Mouse (Mus musculus) MEL (cell line): ENCODE measurements around the gene Coil. TPM values are rescaled to one million over a fixed set of nuclear protein-coding genes. Genes with fewer than 3 reads are reported as not detected.

ENCODE experiments used
- DNase-seq: peaks from one replicate; pipeline ENCODE4 v3.0.0; 2011; ENCODE audit warnings: low read depth, low spot score
- H3K27ac ChIP-seq: 2 replicates; pipeline ENCODE4 v1.5.1; 2012; ENCODE audit warnings: low read depth, mild to moderate bottlenecking, control low read depth, low read length, moderate library complexity; ENCODE audit not compliant: control insufficient read depth
- H3K27me3 ChIP-seq, 2 experiments: fragments of 150-350 bp in 1 of 2; sonication (generic) in 1 of 2; 2 replicates each; pipeline ENCODE4 v1.6.1; 2012; ENCODE audit warnings: low read length in 2 of 2, mild to moderate bottlenecking in 2 of 2, improper control_type of control experiment in 1 of 2, moderate library complexity in 1 of 2; ENCODE audit not compliant: insufficient read depth in 2 of 2, control insufficient read depth in 1 of 2
- H3K36me3 ChIP-seq, 2 experiments: 2 replicates each; pipeline ENCODE4 v1.6.1; 2012 to 2014; ENCODE audit warnings: low read length in 2 of 2, improper control_type of control experiment in 1 of 2, inconsistent platforms in 1 of 2, mild to moderate bottlenecking in 1 of 2; ENCODE audit not compliant: insufficient read depth in 2 of 2, control insufficient read depth in 1 of 2
- H3K4me1 ChIP-seq, 2 experiments: fragments of 150-350 bp in 1 of 2; sonication (generic) in 1 of 2; 2 replicates each; pipeline ENCODE4 v1.6.1; 2012; ENCODE audit warnings: low read length in 2 of 2, improper control_type of control experiment in 1 of 2, mild to moderate bottlenecking in 1 of 2; ENCODE audit not compliant: insufficient read depth in 2 of 2, control insufficient read depth in 1 of 2
- H3K4me3 ChIP-seq, 2 experiments: fragments of 150-350 bp in 1 of 2; sonication (generic) in 1 of 2; 2 replicates each; pipeline ENCODE4 v1.5.1; 2012; ENCODE audit warnings: low read depth in 2 of 2, low read length in 2 of 2, mild to moderate bottlenecking in 2 of 2, moderate library complexity in 2 of 2, control low read depth in 1 of 2, improper control_type of control experiment in 1 of 2; ENCODE audit not compliant: control insufficient read depth in 1 of 2, insufficient read depth in 1 of 2
- H3K79me2 ChIP-seq: 2 replicates; pipeline ENCODE4 v1.6.1; 2012; ENCODE audit warnings: mild to moderate bottlenecking, low read length, moderate library complexity; ENCODE audit not compliant: control insufficient read depth, poor library complexity, insufficient read depth
- H3K9ac ChIP-seq: 2 replicates; pipeline ENCODE4 v1.6.1; 2012; ENCODE audit warnings: low read depth, mild to moderate bottlenecking, control low read depth, low read length, moderate library complexity; ENCODE audit not compliant: control insufficient read depth, poor library complexity, severe bottlenecking
- H3K9me3 ChIP-seq: fragments of 150-350 bp; sonication (generic); replicated peaks from 2 replicates; pipeline ENCODE4 v1.6.1; 2012; ENCODE audit warnings: mild to moderate bottlenecking, low read length, improper control_type of control experiment, moderate library complexity; ENCODE audit not compliant: insufficient read depth
- ELF1 ChIP-seq: IDR thresholded peaks from 2 replicates; pipeline ENCODE4 v1.6.1; 2014; ENCODE audit warnings: low read depth, mild to moderate bottlenecking, inconsistent platforms, low read length, improper control_type of control experiment, moderate library complexity
- EP300 ChIP-seq, 2 experiments: IDR thresholded peaks; 2 replicates each; pipeline ENCODE4 v1.6.1; 2011; ENCODE audit warnings: improper control_type of control experiment in 2 of 2, low read length in 2 of 2, low read depth in 1 of 2, mild to moderate bottlenecking in 1 of 2
- JUND ChIP-seq: IDR thresholded peaks from 2 replicates; pipeline ENCODE4 v1.6.1; 2011; ENCODE audit warnings: low read depth, mild to moderate bottlenecking, improper control_type of control experiment, low read length
- MXI1 ChIP-seq: IDR thresholded peaks from 2 replicates; pipeline ENCODE4 v1.6.1; 2011; ENCODE audit warnings: mild to moderate bottlenecking, low read depth, low read length, improper control_type of control experiment
- MYB ChIP-seq: IDR thresholded peaks from 2 replicates; pipeline ENCODE4 v1.6.1; 2011; ENCODE audit warnings: mild to moderate bottlenecking, low read depth, low read length, improper control_type of control experiment
- NRF1 ChIP-seq: IDR thresholded peaks from 2 replicates; pipeline ENCODE4 v1.6.1; 2014; ENCODE audit warnings: low read depth, mild to moderate bottlenecking, inconsistent platforms, low read length, improper control_type of control experiment, moderate library complexity; ENCODE audit not compliant: poor library complexity, insufficient read depth, severe bottlenecking
- POLR2A ChIP-seq, 2 experiments: IDR thresholded peaks; 2 replicates each; pipeline ENCODE4 v1.6.1; 2011 to 2012; ENCODE audit warnings: low read length in 2 of 2, mild to moderate bottlenecking in 2 of 2, control low read depth in 1 of 2, improper control_type of control experiment in 1 of 2, low read depth in 1 of 2, moderate library complexity in 1 of 2; ENCODE audit not compliant: control insufficient read depth in 1 of 2, insufficient read depth in 1 of 2, poor library complexity in 1 of 2
- RCOR1 ChIP-seq: IDR thresholded peaks from 2 replicates; pipeline ENCODE4 v1.6.1; 2012; ENCODE audit warnings: low read depth, mild to moderate bottlenecking, inconsistent platforms, low read length, improper control_type of control experiment
- SIN3A ChIP-seq: IDR thresholded peaks from 2 replicates; pipeline ENCODE4 v1.6.1; 2012; ENCODE audit warnings: low read length, improper control_type of control experiment, inconsistent platforms
- TCF12 ChIP-seq: IDR thresholded peaks from 2 replicates; pipeline ENCODE4 v1.6.1; 2014; ENCODE audit warnings: low read depth, mild to moderate bottlenecking, inconsistent platforms, low read length, improper control_type of control experiment, moderate library complexity
- ZC3H11A ChIP-seq: IDR thresholded peaks from 2 replicates; pipeline ENCODE4 v1.6.1; 2012; ENCODE audit warnings: low read depth, mild to moderate bottlenecking, inconsistent platforms, low read length, improper control_type of control experiment
- ZNF384 ChIP-seq: IDR thresholded peaks from 2 replicates; pipeline ENCODE4 v1.6.1; 2012; ENCODE audit warnings: low read depth, mild to moderate bottlenecking, inconsistent platforms, low read length, improper control_type of control experiment
- polyA plus RNA-seq, 2 experiments: library from polyadenylated mRNA; stranded (reverse) in 1 of 2; unstranded in 1 of 2; fragments of >175 nt in 1 of 2; fragments of >200 nt in 1 of 2; gene quantifications; 2 replicates each; pipeline versions ENCODE4 v1.2.1 to v1.2.4; 2012; ENCODE audit warnings: low replicate concordance in 2 of 2, low read depth in 1 of 2; ENCODE audit not compliant: insufficient read length in 2 of 2, insufficient read depth in 1 of 2, missing spikeins in 1 of 2
- total RNA-seq: library from RNA; depleted of rRNA; stranded (reverse); fragments of 300-350 nt; gene quantifications from 2 replicates; pipeline ENCODE4 v1.2.3, GENCODE M21; 2012

The Coil gene
- total and polyA plus RNA-seq, 3 experiments = 24.4 to 32.6 TPM; not detected in 1

DNA sequence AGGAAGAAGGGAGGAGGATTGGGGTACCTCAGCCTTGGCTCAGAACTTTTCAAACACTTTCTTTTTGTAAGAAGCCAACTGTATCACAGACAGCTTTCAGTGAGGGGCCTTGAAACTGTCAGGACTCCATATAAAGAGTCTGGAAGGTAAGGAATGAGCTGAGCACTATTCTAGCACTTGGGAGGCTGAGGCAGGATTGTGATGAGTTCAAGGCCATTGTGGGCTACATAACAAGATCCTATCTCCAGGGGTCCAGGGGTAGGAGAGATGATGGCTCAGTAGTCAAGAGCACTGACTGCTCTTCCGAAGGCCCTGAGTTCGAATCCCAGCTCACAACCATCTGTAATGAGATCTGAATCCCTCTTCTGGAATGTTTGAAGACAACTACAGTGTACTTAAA, 18.5 kb upstream of the Coil start:
- no peaks in the 10 kb centered on the region for H3K79me2 ChIP-seq
- peaks cover 0 to 18% of the 10 kb centered on the region in 2 experiments; a peak in 3 of 4 replicates for H3K36me3 ChIP-seq
- no peaks in the 10 kb centered on the region for H3K27me3 ChIP-seq
- H3K9ac ChIP-seq = no peak overlapping the region
- TF ChIP-seq POLR2A (IDR thresholded peaks at IDR 0.05; ENCODE audit: control insufficient read depth in 1 of 2, insufficient read depth in 1 of 2, low read depth in 1 of 2, low read length in 2 of 2, poor library complexity in 1 of 2) = no peak
- TF ChIP-seq EP300 (IDR thresholded peaks at IDR 0.05; ENCODE audit: low read depth in 1 of 2, low read length in 2 of 2) = no peak
- TF ChIP-seq MYB = no peak
- TF ChIP-seq RCOR1 = no peak
- TF ChIP-seq NRF1 = no peak
- no peak for TF ChIP-seq SIN3A
- TF ChIP-seq MXI1 = no peak
- TF ChIP-seq, all 39 proteins: peak for 0
- Histone ChIP-seq H3K27ac (no peak overlapping the region), H3K4me1 (peaks cover 10 to 15% of the 10 kb centered on the region in 2 experiments; a peak in 3 of 4 replicates), H3K9me3 (no peaks in the 10 kb centered on the region), H3K4me3 (no peak overlapping the region)
- no peak for DNase-seq

- Histone ChIP-seq H3K27me3 (no peaks in the 10 kb centered on the region), H3K79me2 (no peaks in the 10 kb centered on the region), H3K9me3 (no peaks in the 10 kb centered on the region), H3K4me3 (no peak overlapping the region), H3K36me3 (peaks cover 0 to 19% of the 10 kb centered on the region in 2 experiments; a peak in 3 of 4 replicates), H3K9ac (no peak overlapping the region), H3K27ac (no peak overlapping the region), H3K4me1 (peaks cover 10 to 15% of the 10 kb centered on the region in 2 experiments; a peak in 3 of 4 replicates)
- TF ChIP-seq JUND (no peak), ELF1 (no peak), ZC3H11A (no peak), ZNF384 (no peak)
- DNase-seq = no peak
These were observed 17.9 kb upstream of the Coil start for GRCm38 (mm10) chr11:88952117-88952516.

DNA sequence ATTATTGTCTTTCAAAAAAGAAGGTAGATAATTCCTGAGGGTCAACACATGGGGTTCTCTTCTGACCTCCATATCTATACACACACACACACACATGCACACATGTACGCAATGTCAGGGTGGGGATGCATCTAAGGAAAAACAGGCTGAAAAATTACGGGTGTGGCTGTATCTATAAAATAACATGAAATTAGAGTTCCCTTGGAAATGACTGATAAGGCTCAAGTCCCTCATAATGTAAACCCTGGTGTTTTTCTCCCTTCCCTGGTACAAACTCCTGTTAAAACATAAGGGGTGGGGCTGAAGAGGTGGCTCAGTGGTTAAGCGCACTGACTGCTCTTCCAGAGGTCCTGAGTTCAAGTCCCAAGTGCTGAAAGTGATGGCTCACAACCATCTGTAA, 16.5 kb upstream of the Coil start:
- TF ChIP-seq RCOR1 = no peak
- peak; percentile 52; the same call in 1 of the 2 replicates for TF ChIP-seq TCF12
- TF ChIP-seq EP300 (IDR thresholded peaks at IDR 0.05; ENCODE audit: low read depth in 1 of 2, low read length in 2 of 2) = peak in 1 of 2 experiments; percentile 27; a peak in 1 of 4 replicates
- DNase-seq = no peak
- Histone ChIP-seq H3K27ac (no peak overlapping the region), H3K9me3 (no peaks in the 10 kb centered on the region), H3K79me2 (no peaks in the 10 kb centered on the region), H3K4me3 (no peak overlapping the region), H3K27me3 (no peaks in the 10 kb centered on the region), H3K36me3 (peaks cover 0 to 19% of the 10 kb centered on the region in 2 experiments; a peak in 3 of 4 replicates), H3K4me1 (peaks cover 10 to 15% of the 10 kb centered on the region in 2 experiments; a peak in 3 of 4 replicates), H3K9ac (no peak overlapping the region)
